ENCODE assay signal across 22 mouse cellular contexts in the genomic region with DNA sequence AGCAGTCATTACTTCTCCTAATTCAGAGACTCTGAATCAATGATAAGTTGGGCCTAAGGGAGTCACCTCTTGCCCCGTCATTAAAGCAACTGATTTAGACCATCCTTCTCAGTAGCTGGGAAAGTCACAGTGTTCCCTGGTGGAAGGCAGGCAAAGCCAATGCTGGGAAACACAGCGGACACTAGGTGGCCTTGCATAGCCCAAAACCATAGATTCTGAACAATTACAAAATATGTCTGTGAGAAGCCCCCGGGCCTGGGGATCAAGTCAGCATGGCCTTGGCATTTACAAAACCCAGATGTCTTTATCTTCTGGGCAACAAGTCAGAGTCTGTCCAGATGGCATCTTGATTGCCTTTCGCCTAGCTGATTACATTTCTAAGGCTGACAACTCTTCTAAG. TPM values are rescaled to one million over a fixed set of nuclear protein-coding genes. Genes with fewer than 3 reads are reported as not detected.
DNase-seq lines count a peak whose midpoint lies in the region; ATAC-seq and TF ChIP-seq lines count a peak whose summit lies in the region.
"Had no signal": no experiment of that assay in that cellular context is flagged by ENCODE, and none has a peak within 500 bp of the region (broad histone marks: within the 10 kb centered on the region; RNA-seq: fewer than 3 reads in every experiment).

No protein-coding gene starts in this region.

- no peaks in the 10 kb centered on the region for H3K4me1 ChIP-seq in kidney, postnatal 0 days (replicated peaks; ENCODE audit: insufficient read depth, low read length)
- H3K4me1 ChIP-seq in lung, postnatal 0 days (ENCODE audit: insufficient read depth, low read depth, low read length), result no peaks in the 10 kb centered on the region
- H3K4me1 ChIP-seq: midbrain, embryonic 12.5 days had no signal

- no peaks in the 10 kb centered on the region for H3K27me3 ChIP-seq in kidney, postnatal 0 days (ENCODE audit: insufficient read depth, low read length)
- no peaks in the 10 kb centered on the region for H3K27me3 ChIP-seq in lung, postnatal 0 days (replicated peaks; ENCODE audit: insufficient read depth, low read length)
- H3K27me3 ChIP-seq: midbrain, embryonic 12.5 days; Patski had no signal

- no peak for TF ChIP-seq POLR2A in brain, embryonic 14.5 days (IDR thresholded peaks at IDR 0.05; ENCODE audit: borderline replicate concordance, extremely low read depth, insufficient read depth, insufficient read length, poor library complexity, severe bottlenecking)

- no peak for ATAC-seq in kidney, postnatal 0 days (replicated peaks; ENCODE audit: low FRiP score, low read depth)
- no peak for ATAC-seq in lung, postnatal 0 days
- ATAC-seq: forebrain, embryonic 14.5 days; Patski had no signal

- DNase-seq in cerebellum, postnatal 14 days, result peak; percentile 20 to 26
- no peak for DNase-seq in cerebellum, adult 11-12 months
- DNase-seq in kidney, postnatal 0 days (ENCODE audit: low spot score), result no peak
- no peak for DNase-seq in kidney, postnatal 36 days
- DNase-seq in lung, postnatal 0 days (ENCODE audit: low spot score), result no peak
- DNase-seq in lung, postnatal 36 days, result no peak
- DNase-seq in brain, embryonic 14.5 days (ENCODE audit: low read depth), result no peak
- no peak for DNase-seq in embryo, embryonic 9.5 days (ENCODE audit: extremely low spot score)
- DNase-seq: adrenal gland, postnatal 36 days; cerebellum, adult 18-20 months; cerebellum, postnatal 36 days; embryo, embryonic 11 days; heart, postnatal 10 days; kidney, adult 2 months; kidney, postnatal 14 days; layer of hippocampus, adult 9-11 months; lung, adult 2 months; thymus, postnatal 36 days had no signal

- H3K27ac ChIP-seq in kidney, postnatal 0 days, result no peak overlapping the region
- no peak overlapping the region for H3K27ac ChIP-seq in lung, postnatal 0 days (ENCODE audit: low read length)
- H3K27ac ChIP-seq: midbrain, embryonic 12.5 days had no signal

- H3K9ac ChIP-seq in kidney, postnatal 0 days (ENCODE audit: low read depth, low read length), result no peak overlapping the region
- H3K9ac ChIP-seq in lung, postnatal 0 days (replicated peaks; ENCODE audit: low read depth), result no peak overlapping the region
- H3K9ac ChIP-seq: midbrain, embryonic 12.5 days had no signal

- 0 out of 2 replicates have a peak, but pooled peaks have one; percentile 24 for TF ChIP-seq CTCF in kidney, postnatal 0 days (IDR thresholded peaks at IDR 0.05; ENCODE audit: low read depth)
- peak; percentile 42 for TF ChIP-seq CTCF in lung, postnatal 0 days (IDR thresholded peaks at IDR 0.05)
- peak; percentile 26; the same call in 1 of the 2 replicates for TF ChIP-seq CTCF in brain, embryonic 14.5 days (IDR thresholded peaks at IDR 0.05; ENCODE audit: borderline replicate concordance, extremely low read depth, insufficient read depth, insufficient read length)

- TF ChIP-seq EP300 in lung, postnatal 0 days (IDR thresholded peaks at IDR 0.05), result no peak

- WGBS in kidney, postnatal 0 days, result 90% methylated on average over 4 of the region's 4 CpGs
- 79% methylated on average over 4 of the region's 4 CpGs for WGBS in lung, postnatal 0 days

- H3K9me3 ChIP-seq in kidney, postnatal 0 days (replicated peaks; ENCODE audit: low read length), result no peaks in the 10 kb centered on the region
- H3K9me3 ChIP-seq in lung, postnatal 0 days (ENCODE audit: low read length), result no peaks in the 10 kb centered on the region
- H3K9me3 ChIP-seq: midbrain, embryonic 12.5 days had no signal

- no peak overlapping the region for H3K4me3 ChIP-seq in kidney, postnatal 0 days (replicated peaks; ENCODE audit: low read depth, low read length)
- no peak overlapping the region for H3K4me3 ChIP-seq in lung, postnatal 0 days (ENCODE audit: low read depth, low read length)
- H3K4me3 ChIP-seq: midbrain, embryonic 12.5 days had no signal

- no peak overlapping the region for H3K4me2 ChIP-seq in kidney, postnatal 0 days (ENCODE audit: low read length)
- H3K4me2 ChIP-seq in lung, postnatal 0 days (replicated peaks; ENCODE audit: low read depth, low read length), result no peak overlapping the region
- H3K4me2 ChIP-seq: heart, embryonic 11.5 days; midbrain, embryonic 12.5 days had no signal

- no peaks in the 10 kb centered on the region for H3K36me3 ChIP-seq in kidney, postnatal 0 days (ENCODE audit: insufficient read depth, low read length)
- no peaks in the 10 kb centered on the region for H3K36me3 ChIP-seq in lung, postnatal 0 days (ENCODE audit: insufficient read depth, low read length)
- H3K36me3 ChIP-seq: midbrain, embryonic 12.5 days had no signal

RNA-seq across cellular contexts. Expression of gene Cd180, which starts 8.5 kb away (rescaled TPM):
- 0.51 and 0.61 TPM in 2 replicates for polyA plus RNA-seq in kidney, postnatal 0 days (2015; fragmentation: Nextera tagmentation; extraction: Ambion mirVana)
- polyA plus RNA-seq in lung, postnatal 0 days (2015; fragmentation: Nextera tagmentation; extraction: Ambion mirVana), result 0.67 and 0.96 TPM in 2 replicates
- 0.42 and 1.0 TPM in 2 replicates for polyA plus RNA-seq in brain, embryonic 14.5 days (2012; rRNA removed)
- polyA plus RNA-seq: Patski had no signal

Comparison
In these comparisons a context has a peak if more than half of its experiments do, and no peak if none do; other contexts are left out.
1. DNase-seq: peak in cerebellum, postnatal 14 days (2 of 2); none in cerebellum, adult 11-12 months (single experiment), kidney, postnatal 0 days (single experiment), kidney, postnatal 36 days (0 of 2), lung, postnatal 0 days (single experiment), lung, postnatal 36 days (single experiment), brain, embryonic 14.5 days (single experiment) and embryo, embryonic 9.5 days (single experiment).
2. Peak in every context shown above with its lines, with median percentiles within 50 percentile points of each other: CTCF ChIP-seq.